Mouse (Mus musculus): ENCODE measurements around the gene Hspb8.

- TF ChIP-seq CTCF (IDR thresholded peaks at IDR 0.05; ENCODE audit: low read depth, low read length) (no peak), POLR2A (IDR thresholded peaks at IDR 0.05; ENCODE audit: insufficient read depth, low read length) (no peak), EP300 (IDR thresholded peaks at IDR 0.05; ENCODE audit: insufficient read depth, low read depth, low read length) (peak; percentile 52; the same call in 1 of the 2 replicates)
These were observed 23.1 kb upstream of the Hspb8 start for GRCm38 (mm10) chr5:116445634-116446367.
